Mouse (Mus musculus): ENCODE measurements around the gene Polr1d. TPM values are rescaled to one million over a fixed set of nuclear protein-coding genes. Genes with fewer than 3 reads are reported as not detected.

Gene Polr1d
- total RNA-seq, 2 experiments from 2014 or later = 68.6 to 72.4 TPM

DNA sequence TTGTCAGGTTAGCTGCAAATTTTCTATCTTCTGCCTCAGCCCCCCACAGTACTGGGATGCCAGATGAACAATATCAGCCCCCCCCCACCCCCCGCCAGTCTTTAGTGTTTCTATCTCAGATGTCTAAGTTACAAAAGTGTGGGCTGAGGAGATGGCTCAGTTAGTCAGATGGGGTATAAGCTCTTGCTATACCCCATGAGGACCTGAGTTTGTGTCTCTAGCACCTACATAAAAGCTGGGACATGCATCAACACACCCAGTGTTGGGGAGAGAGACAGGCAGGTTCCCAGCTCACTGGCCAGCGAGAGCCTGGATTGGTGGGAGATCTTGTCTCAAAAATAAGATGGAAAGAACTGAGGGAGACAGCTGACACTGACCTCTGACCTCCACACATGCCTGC is 52.6 kb downstream of the Polr1d start:
- no peak for DNase-seq (ENCODE audit: extremely low spot score in 1 of 2, low spot score in 1 of 2)

DNA sequence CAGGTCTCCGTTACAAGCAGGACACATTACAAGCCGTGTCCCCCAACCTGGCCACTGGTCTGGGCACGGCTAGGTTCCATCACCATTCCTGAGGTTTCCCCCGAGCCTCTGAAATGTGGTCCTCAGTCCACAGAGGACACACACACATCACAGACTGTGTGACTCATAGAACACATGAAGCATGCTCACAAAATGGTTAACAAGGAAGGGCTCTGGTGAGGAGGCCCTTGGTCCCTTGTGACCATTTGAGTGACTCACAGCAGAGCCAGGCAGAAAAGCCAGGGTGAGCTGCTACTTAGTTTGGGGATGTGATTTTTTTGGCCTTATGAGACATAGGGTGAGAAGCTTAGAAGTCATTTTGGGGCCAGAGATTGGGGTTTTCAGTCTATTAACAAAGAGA is 55.1 kb downstream of the Polr1d start:
- DNase-seq (ENCODE audit: extremely low spot score in 1 of 2, low spot score in 1 of 2) = no peak

DNA sequence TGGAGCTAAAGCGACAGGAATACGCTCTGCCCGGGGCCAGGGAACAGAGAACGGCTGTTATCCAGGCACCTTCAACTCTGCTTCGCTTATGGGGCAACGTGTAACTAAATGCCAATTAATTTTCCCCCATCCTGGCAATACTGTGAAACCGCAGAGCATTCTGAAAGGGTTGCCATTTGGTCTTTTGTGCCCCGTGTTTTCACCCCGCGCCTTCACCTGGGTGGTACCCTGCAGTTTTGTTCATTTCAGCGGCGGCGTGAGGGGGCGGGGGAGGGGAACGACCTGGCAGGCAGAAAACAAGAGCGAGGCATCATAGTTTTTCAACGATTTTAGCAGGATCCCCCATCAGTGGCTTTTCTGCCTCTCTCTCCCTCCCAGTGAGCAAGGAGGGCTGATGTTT is 56.8 kb downstream of the Polr1d start:
- no peak for DNase-seq (ENCODE audit: extremely low spot score in 1 of 2, low spot score in 1 of 2)

DNA sequence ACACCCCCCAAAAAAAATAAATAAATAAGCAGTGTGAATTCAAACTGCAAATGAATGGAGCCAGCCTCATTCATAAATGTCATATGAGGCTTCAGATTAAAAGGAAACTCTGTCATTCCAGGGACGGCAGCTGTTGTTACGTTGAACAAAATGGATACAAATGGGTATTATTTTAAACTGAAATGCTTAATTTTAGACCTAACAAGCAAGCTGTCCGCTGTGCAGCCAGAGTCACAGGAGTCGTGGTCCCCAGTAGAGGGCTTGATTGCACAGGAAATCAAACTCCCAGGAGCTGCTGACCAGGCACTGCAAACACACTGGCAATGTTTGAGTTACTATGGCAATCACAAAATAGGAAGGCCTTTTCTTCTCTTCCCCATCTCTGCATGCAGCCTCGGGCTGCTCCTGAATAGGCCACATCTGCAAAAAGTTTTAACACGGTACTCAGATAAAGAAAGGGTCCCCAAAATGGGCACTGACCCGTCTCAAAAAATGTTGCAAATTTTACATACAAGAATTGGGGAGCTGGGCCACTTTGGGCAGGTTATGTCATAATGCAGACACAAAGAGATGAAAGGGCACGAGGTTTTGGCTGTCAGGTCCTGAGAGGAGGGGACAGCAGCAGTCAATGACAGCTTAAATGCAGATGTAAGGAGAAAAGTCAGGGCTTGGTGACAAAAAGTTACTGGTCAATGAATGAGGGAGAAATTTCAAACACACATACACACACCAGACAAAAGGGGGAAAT is 57.7 kb downstream of the Polr1d start:
- DNase-seq (ENCODE audit: extremely low spot score in 1 of 2, low spot score in 1 of 2) = no peak

DNA sequence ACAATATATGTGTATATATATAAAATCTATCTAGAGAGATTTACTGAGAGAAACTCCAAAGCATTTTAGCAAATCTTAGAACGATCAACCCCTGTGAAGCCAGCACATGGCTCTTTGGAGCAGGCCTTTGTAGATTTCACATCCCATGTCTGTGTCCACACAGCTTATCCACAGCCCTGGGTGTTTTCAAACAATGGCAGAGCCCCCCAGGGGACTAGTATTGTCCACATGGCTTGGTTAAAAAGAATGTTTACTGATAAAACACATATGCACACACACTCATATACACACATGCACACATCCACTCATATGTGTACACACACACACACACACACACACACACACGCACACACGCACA is 58.2 kb downstream of the Polr1d start:
- no peak for DNase-seq (ENCODE audit: extremely low spot score in 1 of 2, low spot score in 1 of 2)

DNA sequence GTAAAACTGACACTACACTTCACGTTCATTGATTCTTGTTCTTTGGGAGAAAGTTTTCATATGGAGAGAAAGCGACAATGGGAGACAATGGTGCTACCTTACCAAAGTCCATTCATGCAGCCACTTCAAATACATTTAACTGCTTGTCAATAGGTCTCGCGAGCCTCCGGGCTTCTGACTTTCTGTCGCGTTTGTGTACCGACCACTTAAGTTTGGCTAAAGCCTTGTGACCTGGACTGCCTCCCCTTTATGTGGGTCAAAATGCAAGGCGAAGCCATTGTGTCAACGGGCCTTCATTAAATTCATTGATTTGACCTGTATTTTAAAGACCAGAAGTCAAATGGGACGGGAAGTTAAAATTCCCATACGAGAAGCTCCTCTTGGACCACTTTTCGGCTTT is 59.1 kb downstream of the Polr1d start:
- DNase-seq (ENCODE audit: extremely low spot score in 1 of 2, low spot score in 1 of 2) = no peak

DNA sequence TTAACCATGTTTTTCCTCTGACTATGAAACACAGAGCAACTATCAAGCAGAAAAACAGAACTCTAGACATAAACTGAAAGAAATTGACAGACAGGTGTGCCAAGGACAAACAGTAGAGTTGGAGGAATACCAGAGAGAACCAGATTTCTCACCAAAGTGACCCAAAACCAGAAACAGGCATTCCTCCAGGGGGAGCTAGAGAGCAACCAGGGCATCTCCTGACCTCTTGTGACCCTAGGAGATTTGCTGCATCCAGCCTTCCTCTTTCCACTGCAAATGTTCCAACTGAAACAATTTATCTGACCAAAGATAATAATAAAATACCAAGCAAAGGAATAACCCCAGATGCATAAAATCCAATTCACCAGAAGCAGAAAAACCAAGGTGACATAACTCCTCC is 70.5 kb downstream of the Polr1d start:
- DNase-seq (ENCODE audit: extremely low spot score in 1 of 2, low spot score in 1 of 2) = no peak

DNA sequence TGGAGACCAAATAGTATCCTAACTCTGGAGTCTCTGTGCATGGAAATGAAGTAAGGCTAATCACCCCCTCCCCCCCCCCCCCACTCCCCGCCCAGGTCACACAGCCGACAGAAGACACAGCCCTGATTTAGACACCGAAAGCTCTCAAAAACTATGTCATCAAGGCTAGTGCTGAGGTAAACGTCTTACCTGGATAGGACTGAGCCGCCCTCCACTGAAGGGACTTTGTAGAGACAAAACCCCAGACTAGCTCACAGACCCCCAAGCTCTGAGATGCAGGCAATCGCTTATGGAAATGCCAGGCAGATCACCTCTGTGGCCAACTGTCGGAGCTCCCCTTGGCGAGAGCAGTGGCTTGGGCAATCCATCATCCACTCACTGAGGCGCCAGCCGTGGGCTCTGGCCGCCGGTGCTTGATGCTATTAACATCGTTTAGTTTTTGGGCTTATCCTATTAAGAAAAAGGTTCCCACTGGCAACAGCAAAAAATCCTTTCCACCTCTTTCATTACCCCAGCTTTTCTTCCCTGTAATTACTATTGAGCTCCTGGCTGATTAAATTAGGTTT is 78.0 kb downstream of the Polr1d start:
- no peak for DNase-seq (ENCODE audit: extremely low spot score in 1 of 2, low spot score in 1 of 2)

DNA sequence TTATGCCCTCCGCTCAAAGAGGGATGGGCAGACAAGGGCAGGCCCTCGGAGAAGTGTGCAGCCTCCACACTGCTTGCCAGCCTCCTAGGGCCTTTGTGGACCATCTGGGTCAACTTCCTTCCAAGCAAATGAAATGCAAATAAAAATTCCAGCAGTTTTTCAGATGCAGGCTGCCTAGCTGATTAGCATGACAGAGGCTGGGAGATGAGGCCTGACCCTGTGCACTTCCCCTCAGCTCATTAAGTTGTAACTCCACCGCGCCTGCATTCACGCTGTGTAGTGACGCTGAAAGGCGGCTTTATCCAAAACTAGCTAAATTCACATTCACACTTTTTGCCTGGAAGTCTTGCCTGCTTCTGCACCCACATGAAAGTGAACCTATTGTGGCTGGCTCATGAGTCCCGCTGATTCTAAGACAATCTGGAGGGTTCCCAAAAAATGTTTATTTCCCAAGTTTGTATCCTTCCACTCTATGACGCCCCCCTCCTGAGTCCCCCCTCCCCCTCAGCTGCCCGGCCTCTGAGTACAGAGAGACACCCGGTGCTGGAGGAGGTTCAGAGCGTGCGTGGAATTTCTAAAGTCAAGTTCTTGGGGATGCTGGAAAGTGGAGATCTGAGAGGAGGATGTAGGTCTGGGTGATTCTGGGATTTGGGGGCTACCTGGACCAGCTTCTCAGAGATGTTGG is 78.7 kb downstream of the Polr1d start:
- no peak for DNase-seq (ENCODE audit: extremely low spot score in 1 of 2, low spot score in 1 of 2)

DNA sequence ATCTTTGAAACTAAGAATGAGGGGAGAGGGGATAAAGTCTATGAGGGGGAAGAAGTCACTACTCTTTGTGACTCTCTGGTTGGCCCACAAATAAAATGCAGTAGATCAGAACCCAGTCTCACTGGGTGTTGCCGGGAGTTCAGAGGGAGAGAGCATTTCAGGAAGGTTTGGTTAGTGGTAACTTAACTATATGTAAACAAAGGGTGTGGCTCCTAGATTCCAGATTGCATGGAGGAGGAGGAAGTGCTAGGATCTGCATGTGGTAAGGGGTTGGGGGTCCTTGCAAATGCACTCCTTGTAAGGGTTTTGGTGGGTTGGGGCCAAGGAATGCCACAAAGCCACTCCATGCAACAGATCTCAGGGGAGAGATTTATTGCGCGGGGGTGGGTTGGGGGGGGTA is 79.5 kb downstream of the Polr1d start:
- no peak for DNase-seq (ENCODE audit: extremely low spot score in 1 of 2, low spot score in 1 of 2)

DNA sequence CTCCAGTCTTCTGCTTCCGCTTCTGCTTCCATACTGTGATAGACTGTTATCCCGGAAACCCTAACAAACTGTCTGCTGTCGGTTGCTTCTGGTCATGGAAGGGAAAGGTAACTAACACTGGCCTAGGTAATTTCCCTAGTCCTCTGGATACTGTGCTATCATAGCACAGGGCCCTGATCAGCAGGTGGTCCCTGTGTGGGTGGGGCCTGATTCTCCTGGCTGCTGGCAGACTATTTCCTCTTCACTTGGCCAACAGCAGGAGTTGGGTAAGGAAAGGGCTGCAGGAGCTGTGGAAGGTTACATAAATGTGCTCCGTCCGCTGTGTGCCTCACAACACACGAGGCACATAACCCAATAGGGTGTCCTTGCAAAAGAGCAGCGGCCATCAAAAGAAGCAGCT is 80.6 kb downstream of the Polr1d start:
- no peak for DNase-seq (ENCODE audit: extremely low spot score in 1 of 2, low spot score in 1 of 2)

DNA sequence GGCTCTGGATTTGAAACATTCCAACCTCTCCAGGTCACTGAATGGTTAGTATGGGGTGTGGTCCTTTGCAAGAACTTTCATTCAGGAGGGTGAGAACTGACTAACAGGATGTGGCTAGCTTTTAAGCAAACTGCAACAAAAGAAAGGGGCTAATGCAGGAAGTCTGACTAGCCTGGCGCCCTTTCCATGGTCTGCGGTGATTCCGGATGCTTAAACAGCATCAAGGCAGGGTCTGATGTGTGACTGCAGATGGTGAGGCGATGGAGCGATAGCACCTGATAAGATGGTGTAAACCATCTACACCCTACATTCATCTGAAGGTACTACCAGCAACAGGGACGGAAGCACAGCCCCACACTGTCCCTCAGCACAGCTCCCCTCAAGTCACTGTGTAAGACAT is 82.5 kb downstream of the Polr1d start:
- no peak for DNase-seq (ENCODE audit: extremely low spot score in 1 of 2, low spot score in 1 of 2)

DNA sequence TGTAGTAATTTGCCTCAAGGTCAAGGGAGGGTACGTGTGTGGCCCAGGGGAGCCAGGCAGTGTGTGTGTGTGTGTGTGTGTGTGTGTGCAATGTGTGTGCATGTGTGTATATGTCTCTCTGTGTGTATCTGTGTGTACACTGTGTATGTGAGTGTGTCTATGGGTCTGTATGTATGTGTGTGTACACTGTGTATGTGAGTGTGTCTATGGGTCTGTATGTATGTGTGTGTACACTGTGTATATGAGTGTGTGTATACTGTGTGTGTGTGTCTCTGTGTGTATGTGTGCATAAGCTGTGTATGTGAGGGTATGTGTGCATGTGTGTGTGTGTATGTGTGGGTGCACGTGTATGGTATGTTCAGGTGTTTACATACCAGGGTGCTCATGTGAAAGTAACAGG is 82.9 kb downstream of the Polr1d start:
- DNase-seq (ENCODE audit: extremely low spot score in 1 of 2, low spot score in 1 of 2) = no peak

Other genes starting within 250 kb of the Polr1d start
- 100 to 1,000 TPM; 191 to 202 TPM for gene Rpl21, start 244.2 kb upstream of the Polr1d start, total RNA-seq (2021)
- 10 to 100 TPM; 17.4 to 17.8 TPM for gene Rasl11a, start 232.0 kb upstream of the Polr1d start, total RNA-seq (2021)
- 10 to 100 TPM; 25.5 to 28.5 TPM for gene Gtf3a, start 128.4 kb upstream of the Polr1d start, total RNA-seq (2021)
- 10 to 100 TPM; 17.4 to 18.4 TPM for gene Mtif3, start 113.2 kb upstream of the Polr1d start, total RNA-seq (2021)
- 1 to 10 TPM; 4.9 to 5.2 TPM for gene Lnx2, start 464 bp upstream of the Polr1d start, total RNA-seq (2021)
- under 1 TPM; 0.47 to 0.79 TPM for gene Gsx1, start 111.6 kb downstream of the Polr1d start, total RNA-seq (2021)
- gene Pdx1, start 192.9 kb downstream of the Polr1d start, total RNA-seq (2021) = not detected
- not detected for gene Cdx2, start 230.2 kb downstream of the Polr1d start, total RNA-seq (2021)
- gene Urad, start 245.4 kb downstream of the Polr1d start, total RNA-seq (2021) = not detected